ENCODE assay signal across 31 mouse cellular contexts in genomic region chr11:106802069-106802627, GRCm38 (mm10). TPM values are rescaled to one million over a fixed set of nuclear protein-coding genes. Genes with fewer than 3 reads are reported as not detected.
A peak's percentile ranks its signal among the peaks of the same experiment; 100 is the strongest.
DNase-seq lines count a peak whose midpoint lies in the region; ATAC-seq and TF ChIP-seq lines count a peak whose summit lies in the region.
"Had no signal": no experiment of that assay in that cellular context is flagged by ENCODE, and none has a peak within 500 bp of the region (broad histone marks: within the 10 kb centered on the region; RNA-seq: fewer than 3 reads in every experiment).

No protein-coding gene starts in this region.

- TF ChIP-seq CTCF in midbrain, postnatal 0 days (IDR thresholded peaks at IDR 0.05): no peak

- DNase-seq in cerebellum, postnatal 14 days: peak; percentile 38 to 40
- no peak for DNase-seq in cerebellum, adult 8-10 months
- DNase-seq in gastrocnemius, postnatal 25 days: peak; percentile 13
- DNase-seq in gastrocnemius, adult 18-20 months (ENCODE audit: low spot score): no peak
- peak; percentile 38 for DNase-seq in midbrain, postnatal 0 days (ENCODE audit: low spot score)
- DNase-seq in heart, postnatal 14 days: no peak
- DNase-seq: adrenal gland, postnatal 10 days; cerebellum, adult 9-10 months; gastrocnemius, postnatal 36 days; heart, adult 2 months; kidney, adult 9 months; kidney, postnatal 10 days; right cerebral cortex, adult 18-20 months; thymus, postnatal 14 days had no signal

- no peak overlapping the region for H3K4me3 ChIP-seq in midbrain, postnatal 0 days (ENCODE audit: low read depth, low read length)
- no peak overlapping the region for H3K4me3 ChIP-seq in midbrain, embryonic 16.5 days (ENCODE audit: low read depth, low read length)
- H3K4me3 ChIP-seq: embryonic facial prominence, embryonic 10.5 days; embryonic facial prominence, embryonic 15.5 days; forebrain, embryonic 15.5 days; heart, adult 2 months; heart, embryonic 12.5 days; limb, embryonic 13.5 days; lung, embryonic 15.5 days; midbrain, embryonic 10.5 days; midbrain, embryonic 15.5 days; myocyte; neural tube, embryonic 12.5 days had no signal

- 76% methylated on average over 10 of the region's 10 CpGs for WGBS in midbrain, postnatal 0 days
- 86% methylated on average over 10 of the region's 10 CpGs for WGBS in midbrain, embryonic 16.5 days

- no peak for ATAC-seq in midbrain, postnatal 0 days (ENCODE audit: low FRiP score)
- ATAC-seq in midbrain, embryonic 16.5 days: no peak
- ATAC-seq in erythroid progenitor cell, adult 5-6 weeks (replicated peaks; ENCODE audit: low FRiP score, poor library complexity, severe bottlenecking): 0 out of 2 replicates have a peak, but pooled peaks have one; percentile 42
- ATAC-seq: forebrain, embryonic 15.5 days; intestine, embryonic 16.5 days; midbrain, embryonic 15.5 days; Patski had no signal

- H3K27ac ChIP-seq in midbrain, postnatal 0 days (ENCODE audit: low read depth, low read length): no peak overlapping the region
- no peak overlapping the region for H3K27ac ChIP-seq in midbrain, embryonic 16.5 days (ENCODE audit: low read length)
- H3K27ac ChIP-seq: embryonic facial prominence, embryonic 10.5 days; embryonic facial prominence, embryonic 15.5 days; forebrain, embryonic 15.5 days; heart, adult 2 months; limb, embryonic 13.5 days; lung, embryonic 15.5 days; midbrain, embryonic 10.5 days; midbrain, embryonic 15.5 days; neural tube, embryonic 12.5 days had no signal

- intact Hi-C loops in heart, postnatal 14 days (cut with DNase I): no loop called here

- no peaks in the 10 kb centered on the region for H3K27me3 ChIP-seq in midbrain, postnatal 0 days (ENCODE audit: insufficient read depth, low read length)
- no peaks in the 10 kb centered on the region for H3K27me3 ChIP-seq in midbrain, embryonic 16.5 days (ENCODE audit: control insufficient read depth, insufficient read depth, low read depth, low read length)
- H3K27me3 ChIP-seq: embryonic facial prominence, embryonic 15.5 days; forebrain, embryonic 15.5 days; heart, embryonic 12.5 days; limb, embryonic 13.5 days; lung, embryonic 15.5 days; midbrain, embryonic 15.5 days; neural tube, embryonic 12.5 days; Patski had no signal

- H3K9ac ChIP-seq in midbrain, postnatal 0 days (replicated peaks; ENCODE audit: low read length, poor library complexity, severe bottlenecking): no peak overlapping the region
- H3K9ac ChIP-seq in midbrain, embryonic 16.5 days (ENCODE audit: low read depth, low read length): no peak overlapping the region
- H3K9ac ChIP-seq: embryonic facial prominence, embryonic 15.5 days; forebrain, embryonic 15.5 days; heart, embryonic 12.5 days; limb, embryonic 13.5 days; lung, embryonic 15.5 days; midbrain, embryonic 15.5 days; neural tube, embryonic 12.5 days had no signal

- H3K36me3 ChIP-seq in midbrain, postnatal 0 days (ENCODE audit: insufficient read depth, low read length): peaks cover 36% of the 10 kb centered on the region
- peaks cover 24% of the 10 kb centered on the region for H3K36me3 ChIP-seq in midbrain, embryonic 16.5 days (ENCODE audit: control insufficient read depth, insufficient read depth, low read length)

- H3K4me1 ChIP-seq in midbrain, postnatal 0 days (ENCODE audit: insufficient read depth, low read length): no peaks in the 10 kb centered on the region
- no peaks in the 10 kb centered on the region for H3K4me1 ChIP-seq in midbrain, embryonic 16.5 days (ENCODE audit: control insufficient read depth, insufficient read depth, low read length)
- H3K4me1 ChIP-seq: embryonic facial prominence, embryonic 10.5 days; embryonic facial prominence, embryonic 15.5 days; forebrain, embryonic 15.5 days; heart, embryonic 12.5 days; limb, embryonic 13.5 days; lung, embryonic 15.5 days; midbrain, embryonic 10.5 days; midbrain, embryonic 15.5 days; neural tube, embryonic 12.5 days had no signal

- H3K4me2 ChIP-seq in midbrain, postnatal 0 days (ENCODE audit: low read depth, low read length, poor library complexity, severe bottlenecking): no peak overlapping the region
- no peak overlapping the region for H3K4me2 ChIP-seq in midbrain, embryonic 16.5 days (ENCODE audit: low read length)
- H3K4me2 ChIP-seq: embryonic facial prominence, embryonic 15.5 days; forebrain, embryonic 15.5 days; heart, embryonic 12.5 days; limb, embryonic 13.5 days; liver, embryonic 11.5 days; lung, embryonic 15.5 days; midbrain, embryonic 15.5 days; neural tube, embryonic 12.5 days had no signal

- no peaks in the 10 kb centered on the region for H3K9me3 ChIP-seq in midbrain, postnatal 0 days (ENCODE audit: low read length)
- no peaks in the 10 kb centered on the region for H3K9me3 ChIP-seq in midbrain, embryonic 16.5 days (replicated peaks; ENCODE audit: control insufficient read depth, low read length, poor library complexity, severe bottlenecking)
- H3K9me3 ChIP-seq: embryonic facial prominence, embryonic 15.5 days; forebrain, embryonic 15.5 days; lung, embryonic 15.5 days; midbrain, embryonic 15.5 days had no signal

RNA-seq across cellular contexts. Expression of gene Cep95, which starts 13.1 kb away (rescaled TPM):
- total RNA-seq in gastrocnemius, postnatal 25 days (2021): 1 to 10 TPM; 4.1 to 4.8 TPM
- total RNA-seq in gastrocnemius, adult 18-20 months (2021): 1 to 10 TPM; 2.7 to 4.7 TPM
- total RNA-seq in midbrain, postnatal 0 days (2014; rRNA removed): 6.0 and 13.3 TPM in 2 replicates
- 6.0 and 7.9 TPM in 2 replicates for polyA plus RNA-seq in midbrain, postnatal 0 days (2015; fragmentation: Nextera tagmentation; extraction: Ambion mirVana)
- polyA plus RNA-seq in midbrain, embryonic 16.5 days (2015; fragmentation: Nextera tagmentation; extraction: Ambion mirVana): 16.2 and 17.8 TPM in 2 replicates
- 60.8 and 66.3 TPM in 2 replicates for total RNA-seq in erythroid progenitor cell, adult 5-6 weeks (2015; ENCODE audit: low replicate concordance)
- 39.8 and 61.5 TPM in 2 replicates for total RNA-seq in erythroid progenitor cell, adult 5-6 weeks (2017; ENCODE audit: low replicate concordance)
- total RNA-seq in heart, postnatal 14 days (2021): 1 to 10 TPM; 8.2 to 8.3 TPM

RNA-seq across cellular contexts. Expression of gene Ddx5, which starts 13.2 kb away (rescaled TPM):
- 100 to 1,000 TPM; 183 to 197 TPM for total RNA-seq in gastrocnemius, postnatal 25 days (2021)
- total RNA-seq in gastrocnemius, adult 18-20 months (2021): 100 to 1,000 TPM; 250 to 296 TPM
- total RNA-seq in midbrain, postnatal 0 days (2014; rRNA removed): 408 and 459 TPM in 2 replicates
- polyA plus RNA-seq in midbrain, postnatal 0 days (2015; fragmentation: Nextera tagmentation; extraction: Ambion mirVana): 260 and 301 TPM in 2 replicates
- 365 and 425 TPM in 2 replicates for polyA plus RNA-seq in midbrain, embryonic 16.5 days (2015; fragmentation: Nextera tagmentation; extraction: Ambion mirVana)
- 493 and 595 TPM in 2 replicates for total RNA-seq in erythroid progenitor cell, adult 5-6 weeks (2015; ENCODE audit: low replicate concordance)
- 692 and 836 TPM in 2 replicates for total RNA-seq in erythroid progenitor cell, adult 5-6 weeks (2017; ENCODE audit: low replicate concordance)
- total RNA-seq in heart, postnatal 14 days (2021): 100 to 1,000 TPM; 425 to 428 TPM

RNA-seq across cellular contexts. Expression of gene Polg2, which starts 22.8 kb away (rescaled TPM):
- 1 to 10 TPM; 2.8 to 3.3 TPM for total RNA-seq in gastrocnemius, postnatal 25 days (2021)
- total RNA-seq in gastrocnemius, adult 18-20 months (2021): 1 to 10 TPM; 2.4 TPM
- 6.6 and 9.8 TPM in 2 replicates for total RNA-seq in midbrain, postnatal 0 days (2014; rRNA removed)
- 9.7 and 10.5 TPM in 2 replicates for polyA plus RNA-seq in midbrain, postnatal 0 days (2015; fragmentation: Nextera tagmentation; extraction: Ambion mirVana)
- 9.4 and 9.6 TPM in 2 replicates for polyA plus RNA-seq in midbrain, embryonic 16.5 days (2015; fragmentation: Nextera tagmentation; extraction: Ambion mirVana)
- 3.2 and 4.6 TPM in 2 replicates for total RNA-seq in erythroid progenitor cell, adult 5-6 weeks (2015; ENCODE audit: low replicate concordance)
- 1.4 and 3.9 TPM in 2 replicates for total RNA-seq in erythroid progenitor cell, adult 5-6 weeks (2017; ENCODE audit: low replicate concordance)
- 1 to 10 TPM; 3.8 to 4.1 TPM for total RNA-seq in heart, postnatal 14 days (2021)

RNA-seq across cellular contexts. Expression of gene Milr1, which starts 51.1 kb away (rescaled TPM):
- total RNA-seq in gastrocnemius, postnatal 25 days (2021): not detected
- under 1 TPM in 1 of 2 experiments, not detected in 1; 0.34 TPM for total RNA-seq in gastrocnemius, adult 18-20 months (2021)
- total RNA-seq in midbrain, postnatal 0 days (2014; rRNA removed): 0.66 TPM in 1 of 2 replicates, not detected in the other
- polyA plus RNA-seq in midbrain, postnatal 0 days (2015; fragmentation: Nextera tagmentation; extraction: Ambion mirVana): 0.37 and 0.82 TPM in 2 replicates
- polyA plus RNA-seq in midbrain, embryonic 16.5 days (2015; fragmentation: Nextera tagmentation; extraction: Ambion mirVana): 0.89 and 0.99 TPM in 2 replicates
- total RNA-seq in erythroid progenitor cell, adult 5-6 weeks (2015; ENCODE audit: low replicate concordance): 7.9 and 10.5 TPM in 2 replicates
- total RNA-seq in erythroid progenitor cell, adult 5-6 weeks (2017; ENCODE audit: low replicate concordance): 9.1 and 13.4 TPM in 2 replicates
- total RNA-seq in heart, postnatal 14 days (2021): 1 to 10 TPM; 1.3 to 1.4 TPM
- total RNA-seq: layer of hippocampus, postnatal 25 days; MEL had no signal

RNA-seq across cellular contexts. Expression of gene Pecam1, which starts 51.7 kb away (rescaled TPM):
- 10 to 100 TPM; 32.2 to 50.6 TPM for total RNA-seq in gastrocnemius, postnatal 25 days (2021)
- 10 to 100 TPM; 27.3 to 35.3 TPM for total RNA-seq in gastrocnemius, adult 18-20 months (2021)
- 17.5 and 18.1 TPM in 2 replicates for total RNA-seq in midbrain, postnatal 0 days (2014; rRNA removed)
- polyA plus RNA-seq in midbrain, postnatal 0 days (2015; fragmentation: Nextera tagmentation; extraction: Ambion mirVana): 9.8 and 11.1 TPM in 2 replicates
- polyA plus RNA-seq in midbrain, embryonic 16.5 days (2015; fragmentation: Nextera tagmentation; extraction: Ambion mirVana): 14.1 and 15.7 TPM in 2 replicates
- total RNA-seq in erythroid progenitor cell, adult 5-6 weeks (2015; ENCODE audit: low replicate concordance): 7.1 and 16.6 TPM in 2 replicates
- total RNA-seq in erythroid progenitor cell, adult 5-6 weeks (2017; ENCODE audit: low replicate concordance): 5.5 and 7.2 TPM in 2 replicates
- total RNA-seq in heart, postnatal 14 days (2021): 100 to 1,000 TPM; 173 to 180 TPM

Comparison
In these comparisons a context has a peak if more than half of its experiments do, and no peak if none do; other contexts are left out.
1. DNase-seq: peak in cerebellum, postnatal 14 days (2 of 2), gastrocnemius, postnatal 25 days (single experiment) and midbrain, postnatal 0 days (single experiment); none in cerebellum, adult 8-10 months (single experiment), gastrocnemius, adult 18-20 months (single experiment) and heart, postnatal 14 days (0 of 2).